Mouse (Mus musculus) heart, embryonic 16.5 days (tissue): ENCODE measurements at regions not wholly inside any gene's neighbourhood (a gene's known extent, or its start where the extent isn't known, plus 50 kb on each side); places are given as distances from the start of the nearest gene placed in this dataset.

ENCODE experiments used
- ATAC-seq: fragments of 200-750 bp; cut with Nextera tagmentation; replicated peaks from 2 replicates; pipeline ENCODE4 v1.8.0; 2017; ENCODE audit warnings: moderate number of reproducible peaks; ENCODE audit not compliant: insufficient read depth, low FRiP score; ENCODE audit errors: extremely low read depth
- H3K27ac ChIP-seq: fragments of 300-500 bp; sonication (generic); 2 replicates; pipeline ENCODE4 v1.5.1; 2014; ENCODE audit warnings: mild to moderate bottlenecking, low read length, control low read depth, moderate library complexity
- H3K27me3 ChIP-seq: fragments of 300-500 bp; sonication (generic); 2 replicates; pipeline ENCODE4 v1.6.1; 2014; ENCODE audit warnings: low read length, mixed read lengths; ENCODE audit not compliant: control insufficient read depth, insufficient read depth
- H3K36me3 ChIP-seq: fragments of 300-500 bp; sonication (generic); 2 replicates; pipeline ENCODE4 v1.6.1; 2014; ENCODE audit not compliant: control insufficient read depth, insufficient read depth
- H3K4me1 ChIP-seq: fragments of 300-500 bp; sonication (generic); 2 replicates; pipeline ENCODE4 v1.6.1; 2014; ENCODE audit warnings: low read length, mixed read lengths; ENCODE audit not compliant: control insufficient read depth, insufficient read depth
- H3K4me2 ChIP-seq: fragments of 300-500 bp; sonication (generic); 2 replicates; pipeline ENCODE4 v1.6.1; 2014; ENCODE audit warnings: low read depth, mild to moderate bottlenecking, control low read depth, low read length
- H3K4me3 ChIP-seq: fragments of 300-500 bp; sonication (generic); 2 replicates; pipeline ENCODE4 v1.5.1; 2014; ENCODE audit warnings: mild to moderate bottlenecking, control low read depth, low read length
- H3K9ac ChIP-seq: fragments of 300-500 bp; sonication (generic); 2 replicates; pipeline ENCODE4 v1.6.1; 2014; ENCODE audit warnings: low read length, control low read depth
- H3K9me3 ChIP-seq: fragments of 300-500 bp; sonication (generic); replicated peaks from 2 replicates; pipeline ENCODE4 v1.6.1; 2016; ENCODE audit warnings: low read length; ENCODE audit not compliant: control insufficient read depth
- WGBS: fragments of 180-500 bp; shearing (Covaris S2); extraction: QIAGEN DNeasy Blood & Tissue Kit; methylation state at CpG from one replicate; pipeline ENCODE4 v1.1.7; 2014; 5-methylcytosine and 5-hydroxymethylcytosine counted together

- H3K9ac ChIP-seq = no peak overlapping the region
- 56% methylated on average over 8 of the region's 8 CpGs for WGBS
- no peak overlapping the region for H3K4me3 ChIP-seq
- peak overlapping the region; percentile 56; the same call in 1 of the 2 replicates for H3K27ac ChIP-seq
- no peaks in the 10 kb centered on the region for H3K36me3 ChIP-seq
- no peaks in the 10 kb centered on the region for H3K27me3 ChIP-seq
- no peak for ATAC-seq
- H3K4me1 ChIP-seq = peaks cover 24% of the 10 kb centered on the region
- no peak overlapping the region for H3K4me2 ChIP-seq
- H3K9me3 ChIP-seq = no peaks in the 10 kb centered on the region
Observed at GRCm38 (mm10) chr1:157016625-157017024, 77.2 kb upstream of the Ralgps2 start.

GRCm38 (mm10) chr1:157014532-157015497 is 75.4 kb upstream of the Ralgps2 start:
- Histone ChIP-seq H3K9ac (no peak overlapping the region), H3K4me1 (peaks cover 14% of the 10 kb centered on the region), H3K9me3 (no peaks in the 10 kb centered on the region), H3K4me2 (no peak overlapping the region), H3K36me3 (no peaks in the 10 kb centered on the region), H3K27ac (peak overlapping the region; percentile 63), H3K4me3 (no peak overlapping the region), H3K27me3 (no peaks in the 10 kb centered on the region)
- 77% methylated on average over 17 of the region's 17 CpGs for WGBS
- ATAC-seq = 0 out of 2 replicates have a peak, but pooled peaks have one; percentile 33

- Histone ChIP-seq H3K4me1 (peaks cover 19% of the 10 kb centered on the region), H3K27me3 (no peaks in the 10 kb centered on the region), H3K4me3 (no peak overlapping the region), H3K36me3 (no peaks in the 10 kb centered on the region), H3K9me3 (no peaks in the 10 kb centered on the region), H3K9ac (0 out of 2 replicates have a peak overlapping the region, but pooled peaks have one; percentile 11), H3K27ac (no peak overlapping the region), H3K4me2 (no peak overlapping the region)
- WGBS = 60% methylated on average over 7 of the region's 7 CpGs
- no peak for ATAC-seq
Observed at GRCm38 (mm10) chr1:157013669-157014048, 74.2 kb upstream of the Ralgps2 start.

GRCm38 (mm10) chr1:157012950-157013668 is 73.7 kb upstream of the Ralgps2 start:
- peaks cover 24% of the 10 kb centered on the region for H3K4me1 ChIP-seq
- H3K36me3 ChIP-seq = no peaks in the 10 kb centered on the region
- no peak overlapping the region for H3K4me2 ChIP-seq
- ATAC-seq = no peak
- H3K9ac ChIP-seq = no peak overlapping the region
- no peak overlapping the region for H3K27ac ChIP-seq
- no peak overlapping the region for H3K4me3 ChIP-seq
- H3K27me3 ChIP-seq = no peaks in the 10 kb centered on the region
- whole genome bisulfite sequencing = 59% methylated on average over 7 of the region's 7 CpGs
- no peaks in the 10 kb centered on the region for H3K9me3 ChIP-seq

- 88% methylated on average over 6 of the region's 6 CpGs for WGBS
- Histone ChIP-seq H3K9me3 (no peaks in the 10 kb centered on the region), H3K27me3 (no peaks in the 10 kb centered on the region), H3K4me2 (no peak overlapping the region), H3K27ac (no peak overlapping the region), H3K36me3 (no peaks in the 10 kb centered on the region), H3K9ac (no peak overlapping the region), H3K4me3 (no peak overlapping the region), H3K4me1 (peaks cover 31% of the 10 kb centered on the region)
- ATAC-seq = no peak
Observed at GRCm38 (mm10) chr1:157011226-157011625, 71.8 kb upstream of the Ralgps2 start.

GRCm38 (mm10) chr1:157009427-157009826 is 70.0 kb upstream of the Ralgps2 start:
- 0 out of 2 replicates have a peak overlapping the region, but pooled peaks have one; percentile 40 for H3K9ac ChIP-seq
- no peaks in the 10 kb centered on the region for H3K27me3 ChIP-seq
- H3K27ac ChIP-seq = peak overlapping the region; percentile 92
- WGBS = 72% methylated on average over 9 of the region's 9 CpGs
- no peak overlapping the region for H3K4me2 ChIP-seq
- peaks cover 27% of the 10 kb centered on the region for H3K4me1 ChIP-seq
- H3K9me3 ChIP-seq = no peaks in the 10 kb centered on the region
- no peak for ATAC-seq
- no peak overlapping the region for H3K4me3 ChIP-seq
- H3K36me3 ChIP-seq = no peaks in the 10 kb centered on the region

GRCm38 (mm10) chr1:157007891-157008730 is 68.7 kb upstream of the Ralgps2 start:
- no peaks in the 10 kb centered on the region for H3K36me3 ChIP-seq
- WGBS = 31% methylated on average over 4 of the region's 4 CpGs
- H3K27me3 ChIP-seq = no peaks in the 10 kb centered on the region
- H3K27ac ChIP-seq = peak overlapping the region; percentile 92
- ATAC-seq = peak; percentile 91
- no peaks in the 10 kb centered on the region for H3K9me3 ChIP-seq
- peaks cover 19% of the 10 kb centered on the region for H3K4me1 ChIP-seq
- peak overlapping the region; percentile 33; the same call in 1 of the 2 replicates for H3K9ac ChIP-seq
- H3K4me2 ChIP-seq = peak overlapping the region; percentile 53
- H3K4me3 ChIP-seq = no peak overlapping the region

- H3K4me2 ChIP-seq = no peak overlapping the region
- WGBS = 80% methylated on average over 16 of the region's 16 CpGs
- ATAC-seq = no peak
- H3K4me1 ChIP-seq = peaks cover 19% of the 10 kb centered on the region
- H3K9ac ChIP-seq = no peak overlapping the region
- no peaks in the 10 kb centered on the region for H3K9me3 ChIP-seq
- no peaks in the 10 kb centered on the region for H3K27me3 ChIP-seq
- H3K36me3 ChIP-seq = no peaks in the 10 kb centered on the region
- H3K27ac ChIP-seq = no peak overlapping the region
- no peak overlapping the region for H3K4me3 ChIP-seq
Observed at GRCm38 (mm10) chr1:157004312-157005074, 65.1 kb upstream of the Ralgps2 start.
